Comparison of ENCODE assay signal across 29 mouse cellular contexts in the genomic region with DNA sequence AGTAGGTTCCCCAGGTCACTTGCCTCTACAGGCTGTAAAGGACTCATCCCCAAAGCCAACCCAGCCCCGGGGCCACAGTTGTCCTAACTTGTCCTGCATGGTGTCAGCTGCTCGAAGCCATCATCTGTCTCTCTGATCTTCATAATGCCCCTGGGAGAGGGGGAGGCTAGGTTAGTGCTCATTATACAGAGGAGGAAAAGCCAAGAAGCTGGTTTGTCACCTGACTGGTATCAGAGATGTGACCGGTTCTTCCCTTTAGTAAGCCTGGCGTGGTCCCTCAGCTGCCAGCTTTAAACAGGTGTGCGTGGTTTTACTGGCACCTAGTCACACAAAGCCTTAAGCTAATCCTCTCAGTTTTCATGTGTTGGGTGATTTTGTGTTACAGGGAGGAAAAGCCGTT. TPM values are rescaled to one million over a fixed set of nuclear protein-coding genes. Genes with fewer than 3 reads are reported as not detected.
DNase-seq lines count a peak whose midpoint lies in the region; ATAC-seq and TF ChIP-seq lines count a peak whose summit lies in the region.
"Had no signal": no experiment of that assay in that cellular context is flagged by ENCODE, and none has a peak within 500 bp of the region (broad histone marks: within the 10 kb centered on the region; RNA-seq: fewer than 3 reads in every experiment).

No protein-coding gene starts in this region.

- H3K4me2 ChIP-seq in limb, embryonic 14.5 days (replicated peaks; ENCODE audit: low read depth, low read length, severe bottlenecking): no peak overlapping the region
- H3K4me2 ChIP-seq: forebrain, embryonic 12.5 days; forebrain, embryonic 15.5 days; heart, embryonic 11.5 days; heart, embryonic 15.5 days; hindbrain, embryonic 14.5 days had no signal

- no peak overlapping the region for H3ac ChIP-seq in C2C12 (ENCODE audit: control insufficient read depth, insufficient read length, low read depth)

- WGBS in limb, embryonic 14.5 days: 88% methylated on average over 6 of the region's 6 CpGs

- no peak overlapping the region for H3K9ac ChIP-seq in limb, embryonic 14.5 days (ENCODE audit: low read depth, low read length, severe bottlenecking)
- H3K9ac ChIP-seq: forebrain, embryonic 12.5 days; forebrain, embryonic 15.5 days; heart, embryonic 15.5 days; hindbrain, embryonic 14.5 days had no signal

- H3K36me3 ChIP-seq in C2C12 (ENCODE audit: control insufficient read depth, insufficient read depth): peaks cover 9% of the 10 kb centered on the region
- H3K36me3 ChIP-seq in limb, embryonic 14.5 days (ENCODE audit: control insufficient read depth, insufficient read depth, low read length): peaks cover 55% of the 10 kb centered on the region
- H3K36me3 ChIP-seq: heart, embryonic 15.5 days had no signal

- H3K4me3 ChIP-seq in gastrocnemius, adult 2 months: no peak overlapping the region
- H3K4me3 ChIP-seq in C2C12 (ENCODE audit: insufficient read depth, poor library complexity, severe bottlenecking): no peak overlapping the region
- no peak overlapping the region for H3K4me3 ChIP-seq in limb, embryonic 14.5 days (replicated peaks; ENCODE audit: low read length)
- H3K4me3 ChIP-seq: erythroblast, embryonic 14.5 days; forebrain, embryonic 12.5 days; forebrain, embryonic 15.5 days; heart, embryonic 15.5 days had no signal

- no peaks in the 10 kb centered on the region for H3K79me3 ChIP-seq in C2C12 (ENCODE audit: low read depth)

- H3K4me1 ChIP-seq in limb, embryonic 14.5 days (ENCODE audit: control insufficient read depth, insufficient read depth, low read length): no peaks in the 10 kb centered on the region
- H3K4me1 ChIP-seq: forebrain, embryonic 12.5 days had no signal

- peak; percentile 73 for DNase-seq in gastrocnemius, adult 2 months
- no peak for DNase-seq in gastrocnemius, adult 8-10 months (ENCODE audit: low spot score in 2 of 2)
- no peak for DNase-seq in limb, embryonic 14.5 days (ENCODE audit: low spot score)
- no peak for DNase-seq in yolk sac, embryonic 10.5 days (ENCODE audit: low spot score)
- DNase-seq in MN1 (ENCODE audit: low spot score): no peak
- DNase-seq: adrenal gland, adult 8-10 months; adrenal gland, postnatal 25 days; B cell, adult 2 months; cerebellum, adult 11-12 months; cerebellum, adult 8-10 months; cerebellum, postnatal 10 days; cerebellum, postnatal 36 days; embryo, embryonic 11 days; gastrocnemius, postnatal 14 days; heart, adult 11 months; heart, postnatal 14 days; heart, postnatal 4 days had no signal

- no peaks in the 10 kb centered on the region for H3K9me3 ChIP-seq in limb, embryonic 14.5 days (ENCODE audit: control insufficient read depth, low read length)
- H3K9me3 ChIP-seq: forebrain, embryonic 12.5 days; forebrain, embryonic 15.5 days; heart, embryonic 15.5 days had no signal

- peak; percentile 63; the same call in 1 of the 2 replicates for ATAC-seq in limb, embryonic 14.5 days (ENCODE audit: low FRiP score, low read depth)
- ATAC-seq: activated CD4-positive, CD25-positive, alpha-beta regulatory T cell, adult 4 months; CD4-positive, CD25-positive, alpha-beta regulatory T cell, adult 4 months; forebrain, embryonic 15.5 days; hindbrain, postnatal 0 days; inflammation-experienced regulatory T-cells, adult 6 months; intestine, embryonic 16.5 days had no signal

- H3K79me2 ChIP-seq in C2C12 (ENCODE audit: control insufficient read depth, insufficient read depth): no peaks in the 10 kb centered on the region

- no peak for TF ChIP-seq CTCF in gastrocnemius, adult 2 months (IDR thresholded peaks at IDR 0.05)
- TF ChIP-seq CTCF in C2C12 (IDR thresholded peaks at IDR 0.05; ENCODE audit: control insufficient read depth, insufficient read depth, insufficient read length): no peak

- H3K27me3 ChIP-seq in C2C12 (ENCODE audit: control insufficient read depth, insufficient read depth, insufficient read length): no peaks in the 10 kb centered on the region
- no peaks in the 10 kb centered on the region for H3K27me3 ChIP-seq in limb, embryonic 14.5 days (ENCODE audit: control insufficient read depth, insufficient read depth, low read length)
- H3K27me3 ChIP-seq: forebrain, embryonic 12.5 days; forebrain, embryonic 15.5 days; heart, embryonic 15.5 days had no signal

- intact Hi-C loops in gastrocnemius, adult 2 months (cut with DNase I): no loop called here

- no peak for TF ChIP-seq POLR2A in limb, embryonic 14.5 days (IDR thresholded peaks at IDR 0.05; ENCODE audit: borderline replicate concordance, extremely low read depth, insufficient read depth, insufficient read length)

- H3K27ac ChIP-seq in gastrocnemius, adult 2 months: peak overlapping the region; percentile 96
- H3K27ac ChIP-seq in limb, embryonic 14.5 days (replicated peaks; ENCODE audit: low read depth, low read length): no peak overlapping the region
- H3K27ac ChIP-seq: forebrain, embryonic 12.5 days; forebrain, embryonic 15.5 days; heart, embryonic 15.5 days; hindbrain, embryonic 14.5 days; hindbrain, postnatal 0 days had no signal

TF ChIP-seq in C2C12, 6 proteins besides CTCF, POLR2A, EP300 and RAD21:
- TF ChIP-seq FOSL1 (IDR thresholded peaks at IDR 0.05; ENCODE audit: insufficient read depth, low read length, poor library complexity, severe bottlenecking): no peak
- peak; percentile 86 for TF ChIP-seq MYOD1 (IDR thresholded peaks at IDR 0.05; ENCODE audit: control insufficient read depth, insufficient read length, low read depth)
TF ChIP-seq in C2C12: peak in this region for 1.

RNA-seq across cellular contexts. Expression of a gene that starts 12.3 kb away (rescaled TPM):
- 100 to 1,000 TPM; 203 to 433 TPM for total RNA-seq in gastrocnemius, adult 2 months (2021)
- 100 to 1,000 TPM; 252 to 313 (median 291) TPM for total RNA-seq in gastrocnemius, adult 8-10 months (2022)
- 27.6 TPM for polyA plus RNA-seq in C2C12 (2012; fragmentation: generic; extraction: Trizol)
- 24.6 and 26.7 TPM in 2 replicates for polyA plus RNA-seq in limb, embryonic 14.5 days (2012; rRNA removed)
- polyA plus RNA-seq in limb, embryonic 14.5 days (2014; fragmentation: Nextera tagmentation; extraction: Ambion mirVana): 36.2 and 40.2 TPM in 2 replicates
- polyA plus RNA-seq: erythroblast, embryonic 14.5 days had no signal

RNA-seq across cellular contexts. Expression of a gene that starts 50.4 kb away (rescaled TPM):
- 100 to 1,000 TPM; 204 to 232 TPM for total RNA-seq in gastrocnemius, adult 2 months (2021)
- 100 to 1,000 TPM; 185 to 251 (median 205) TPM for total RNA-seq in gastrocnemius, adult 8-10 months (2022)
- polyA plus RNA-seq in C2C12 (2012; fragmentation: generic; extraction: Trizol): 104 TPM
- polyA plus RNA-seq in limb, embryonic 14.5 days (2012; rRNA removed): 44.2 and 70.9 TPM in 2 replicates
- polyA plus RNA-seq in limb, embryonic 14.5 days (2014; fragmentation: Nextera tagmentation; extraction: Ambion mirVana): 146 and 155 TPM in 2 replicates
